Mouse (Mus musculus) hindbrain, embryonic 16.5 days (tissue): Measurements from ENCODE around the gene Inpp5f. TPM values are rescaled to one million over a fixed set of nuclear protein-coding genes. Genes with fewer than 3 reads are reported as not detected.

Experiments used
- ATAC-seq: fragments of 200-750 bp; cut with Nextera tagmentation; 2 replicates; pipeline ENCODE4 v1.8.0; 2017; ENCODE audit warnings: moderate TSS enrichment, moderate library complexity
- H3K27ac ChIP-seq: fragments of 300-500 bp; sonication (generic); 2 replicates; pipeline ENCODE4 v1.5.1; 2014; ENCODE audit warnings: low read depth, mild to moderate bottlenecking, control low read depth, low read length, moderate library complexity
- H3K27me3 ChIP-seq: fragments of 300-500 bp; sonication (generic); replicated peaks from 2 replicates; pipeline ENCODE4 v1.6.1; 2014; ENCODE audit warnings: low read length; ENCODE audit not compliant: control insufficient read depth, insufficient read depth
- H3K36me3 ChIP-seq: fragments of 300-500 bp; sonication (generic); 2 replicates; pipeline ENCODE4 v1.6.1; 2014; ENCODE audit warnings: mild to moderate bottlenecking, low read length, moderate library complexity, mixed read lengths; ENCODE audit not compliant: control insufficient read depth, insufficient read depth
- H3K4me1 ChIP-seq: fragments of 300-500 bp; sonication (generic); 2 replicates; pipeline ENCODE4 v1.6.1; 2014; ENCODE audit warnings: low read depth, low read length; ENCODE audit not compliant: control insufficient read depth, insufficient read depth
- H3K4me2 ChIP-seq: fragments of 300-500 bp; sonication (generic); 2 replicates; pipeline ENCODE4 v1.6.1; 2014; ENCODE audit warnings: mild to moderate bottlenecking, low read length, control low read depth, moderate library complexity
- H3K4me3 ChIP-seq: fragments of 300-500 bp; sonication (generic); 2 replicates; pipeline ENCODE4 v1.5.1; 2014; ENCODE audit warnings: mild to moderate bottlenecking, low read length, control low read depth, moderate library complexity
- H3K9ac ChIP-seq: fragments of 300-500 bp; sonication (generic); 2 replicates; pipeline ENCODE4 v1.6.1; 2014; ENCODE audit warnings: low read depth, mild to moderate bottlenecking, control low read depth, low read length, moderate library complexity
- H3K9me3 ChIP-seq: fragments of 300-500 bp; sonication (generic); 2 replicates; pipeline ENCODE4 v1.6.1; 2014; ENCODE audit warnings: mild to moderate bottlenecking, low read length, moderate library complexity; ENCODE audit not compliant: control insufficient read depth
- WGBS: fragments of 180-500 bp; shearing (Covaris S2); extraction: QIAGEN DNeasy Blood & Tissue Kit; methylation state at CpG from one replicate; pipeline ENCODE4 v1.1.7; 2014; 5-methylcytosine and 5-hydroxymethylcytosine counted together
- polyA plus RNA-seq: library from polyadenylated mRNA; unstranded; fragments of >200 nt; fragmentation: Nextera tagmentation; extraction: Ambion mirVana; gene quantifications from 2 replicates; pipeline ENCODE4 v1.2.1, GENCODE M21; 2015

The Inpp5f gene
- polyA plus RNA-seq, 1 experiment from 2014 or later, result 494 TPM

- no peaks in the 10 kb centered on the region for H3K27me3 ChIP-seq
- no peak overlapping the region for H3K4me2 ChIP-seq
- H3K9ac ChIP-seq, result no peak overlapping the region
- no peaks in the 10 kb centered on the region for H3K9me3 ChIP-seq
- H3K27ac ChIP-seq, result no peak overlapping the region
- no peak overlapping the region for H3K4me3 ChIP-seq
- no peaks in the 10 kb centered on the region for H3K36me3 ChIP-seq
- H3K4me1 ChIP-seq, result no peaks in the 10 kb centered on the region
- no peak for ATAC-seq
- WGBS, result 72% methylated on average over 2 of the region's 2 CpGs
Observed at GRCm38 (mm10) chr7:128575794-128576193, 35.3 kb upstream of the Inpp5f start.

- H3K9me3 ChIP-seq, result no peaks in the 10 kb centered on the region
- no peak overlapping the region for H3K4me3 ChIP-seq
- H3K27ac ChIP-seq, result no peak overlapping the region
- no peak overlapping the region for H3K4me2 ChIP-seq
- ATAC-seq, result no peak
- H3K4me1 ChIP-seq, result peaks cover 4% of the 10 kb centered on the region
- no peak overlapping the region for H3K9ac ChIP-seq
- no peaks in the 10 kb centered on the region for H3K36me3 ChIP-seq
- WGBS, result 83% methylated on average over 1 of the region's 1 CpGs
- H3K27me3 ChIP-seq, result no peaks in the 10 kb centered on the region
Observed at GRCm38 (mm10) chr7:128577607-128578006, 33.5 kb upstream of the Inpp5f start.

GRCm38 (mm10) chr7:128578199-128578945, 32.8 kb upstream of the Inpp5f start:
- Histone ChIP-seq H3K4me1 (peaks cover 7% of the 10 kb centered on the region), H3K9ac (no peak overlapping the region), H3K9me3 (no peaks in the 10 kb centered on the region), H3K36me3 (no peaks in the 10 kb centered on the region), H3K4me3 (no peak overlapping the region), H3K4me2 (no peak overlapping the region), H3K27ac (no peak overlapping the region), H3K27me3 (no peaks in the 10 kb centered on the region)
- 54% methylated on average over 10 of the region's 10 CpGs for WGBS
- ATAC-seq, result no peak

GRCm38 (mm10) chr7:128579381-128579780, 31.7 kb upstream of the Inpp5f start:
- no peaks in the 10 kb centered on the region for H3K9me3 ChIP-seq
- no peaks in the 10 kb centered on the region for H3K27me3 ChIP-seq
- no peak overlapping the region for H3K4me3 ChIP-seq
- no peak overlapping the region for H3K9ac ChIP-seq
- H3K36me3 ChIP-seq, result no peaks in the 10 kb centered on the region
- no peak overlapping the region for H3K27ac ChIP-seq
- H3K4me2 ChIP-seq, result no peak overlapping the region
- no peak for ATAC-seq
- 89% methylated on average over 2 of the region's 2 CpGs for WGBS
- H3K4me1 ChIP-seq, result peaks cover 7% of the 10 kb centered on the region

- no peak overlapping the region for H3K9ac ChIP-seq
- no peak overlapping the region for H3K4me3 ChIP-seq
- 96% methylated on average over 6 of the region's 6 CpGs for WGBS
- H3K4me1 ChIP-seq, result peaks cover 7% of the 10 kb centered on the region
- H3K4me2 ChIP-seq, result no peak overlapping the region
- no peaks in the 10 kb centered on the region for H3K36me3 ChIP-seq
- no peaks in the 10 kb centered on the region for H3K27me3 ChIP-seq
- no peak overlapping the region for H3K27ac ChIP-seq
- ATAC-seq, result no peak
- H3K9me3 ChIP-seq, result no peaks in the 10 kb centered on the region
Observed at GRCm38 (mm10) chr7:128580318-128580717, 30.8 kb upstream of the Inpp5f start.

- no peaks in the 10 kb centered on the region for H3K9me3 ChIP-seq
- H3K9ac ChIP-seq, result no peak overlapping the region
- H3K27ac ChIP-seq, result no peak overlapping the region
- ATAC-seq, result no peak
- WGBS, result 73% methylated on average over 14 of the region's 15 CpGs
- H3K4me3 ChIP-seq, result no peak overlapping the region
- no peaks in the 10 kb centered on the region for H3K27me3 ChIP-seq
- H3K36me3 ChIP-seq, result no peaks in the 10 kb centered on the region
- H3K4me2 ChIP-seq, result no peak overlapping the region
- H3K4me1 ChIP-seq, result peaks cover 7% of the 10 kb centered on the region
Observed at GRCm38 (mm10) chr7:128581864-128582484, 29.2 kb upstream of the Inpp5f start.

GRCm38 (mm10) chr7:128583213-128583948, 27.7 kb upstream of the Inpp5f start:
- Histone ChIP-seq H3K9me3 (no peaks in the 10 kb centered on the region), H3K36me3 (no peaks in the 10 kb centered on the region)
- no peak for ATAC-seq

GRCm38 (mm10) chr7:128587334-128587933, 23.7 kb upstream of the Inpp5f start:
- Histone ChIP-seq H3K4me3 (no peak overlapping the region), H3K36me3 (no peaks in the 10 kb centered on the region), H3K4me2 (no peak overlapping the region), H3K4me1 (peaks cover 15% of the 10 kb centered on the region), H3K27me3 (no peaks in the 10 kb centered on the region), H3K9ac (no peak overlapping the region), H3K27ac (no peak overlapping the region), H3K9me3 (no peaks in the 10 kb centered on the region)
- ATAC-seq, result no peak
- 73% methylated on average over 4 of the region's 4 CpGs for WGBS

More at GRCm38 (mm10) chr7:128583213-128583948, 27.7 kb upstream of the Inpp5f start:
- 75% methylated on average over 6 of the region's 6 CpGs for WGBS
- Histone ChIP-seq H3K27me3 (no peaks in the 10 kb centered on the region), H3K27ac (no peak overlapping the region), H3K4me1 (peaks cover 7% of the 10 kb centered on the region), H3K9ac (no peak overlapping the region), H3K4me2 (no peak overlapping the region), H3K4me3 (no peak overlapping the region)
